Mouse (Mus musculus): ENCODE results near the gene Phb.

Gene Phb

DNA sequence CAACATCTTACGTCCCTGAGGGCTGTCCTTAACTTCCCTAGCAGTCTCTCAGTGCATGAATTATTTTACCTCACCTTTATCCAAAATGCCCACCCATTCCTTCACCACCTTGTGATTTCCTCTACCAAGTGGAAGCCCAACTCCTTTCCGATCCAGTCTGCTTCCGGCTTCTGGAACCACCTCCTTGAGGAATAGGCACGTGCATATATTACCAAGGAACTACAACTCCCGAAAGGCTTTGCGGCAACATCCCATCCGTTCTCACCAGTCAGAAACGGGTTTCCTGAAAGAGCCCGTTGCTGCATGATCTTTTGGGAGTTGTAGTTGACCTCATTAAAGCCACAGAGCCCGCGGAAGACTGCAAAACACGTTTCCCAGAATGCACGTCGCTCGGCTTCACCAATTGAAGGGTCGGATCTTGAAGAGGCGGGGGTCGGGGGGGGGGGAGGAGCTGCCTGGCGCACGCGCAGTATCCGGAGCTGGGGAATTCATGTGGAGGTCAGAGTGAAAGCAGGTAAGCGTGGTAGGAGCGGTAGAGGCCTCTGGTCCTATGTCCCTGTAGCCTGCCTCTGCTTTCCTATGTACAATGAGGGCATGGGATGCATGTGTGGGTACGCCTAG lies at the start of gene Phb:
Phb (plus strand) TSS at position 429 of the 621 bp plus-strand sequence.
- DNase-seq: peak; percentile 92 to 95

DNA sequence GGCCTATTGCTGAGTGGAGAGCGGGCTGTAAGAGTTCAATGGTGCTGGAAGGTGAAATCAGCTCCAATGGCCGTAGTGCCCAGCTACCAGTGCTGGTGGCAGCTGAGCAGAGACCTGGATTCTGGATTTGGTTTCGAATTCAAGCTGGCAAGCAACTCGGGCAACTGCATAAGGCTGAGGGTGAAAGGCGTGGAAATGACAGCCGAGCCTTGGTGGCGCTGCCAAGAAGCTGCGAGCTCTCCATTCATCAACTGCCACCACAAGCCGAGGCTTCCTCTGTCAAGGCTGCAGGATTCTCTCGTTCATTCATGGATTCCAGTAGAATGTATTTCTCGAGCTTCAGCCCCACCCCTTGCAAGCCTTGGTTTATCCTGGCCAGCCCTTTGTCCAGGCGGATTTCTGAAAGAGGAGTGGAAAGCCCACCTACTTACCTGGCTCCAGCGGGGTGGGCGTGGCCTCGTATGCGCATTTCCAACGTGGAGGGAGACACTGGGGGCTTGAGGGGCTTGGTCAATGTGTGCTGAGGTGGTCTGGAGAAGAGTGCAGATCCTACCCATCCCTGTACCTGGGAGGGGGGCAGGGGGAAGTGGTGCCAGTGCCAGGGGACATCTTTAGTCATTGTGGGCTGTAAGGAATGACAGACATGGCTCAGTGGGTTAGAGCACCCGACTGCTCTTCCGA lies 48.8 kb upstream of the Phb start:
- peak; percentile 67 to 70 for DNase-seq

DNA sequence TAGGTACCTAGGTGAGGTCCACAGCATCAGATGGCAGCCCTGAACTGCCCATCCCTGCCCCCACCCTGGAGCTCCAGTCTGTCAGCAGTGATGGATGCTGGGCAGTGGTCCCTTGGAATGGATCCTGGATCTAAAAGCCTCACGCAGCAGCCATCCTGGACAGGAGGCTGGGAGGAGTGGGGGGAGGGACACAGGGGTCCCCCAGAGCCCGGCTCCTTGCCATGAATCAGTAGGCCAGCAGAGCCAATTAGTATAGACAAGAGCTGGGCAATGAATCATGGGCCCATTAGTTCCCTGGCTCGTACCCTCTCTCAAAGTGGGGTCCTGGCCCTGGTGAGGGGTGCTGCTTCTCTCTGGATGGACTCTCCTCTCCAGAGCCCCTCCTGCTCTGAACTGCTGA lies 47.7 kb upstream of the Phb start:
- DNase-seq: peak; percentile 70 to 76

DNA sequence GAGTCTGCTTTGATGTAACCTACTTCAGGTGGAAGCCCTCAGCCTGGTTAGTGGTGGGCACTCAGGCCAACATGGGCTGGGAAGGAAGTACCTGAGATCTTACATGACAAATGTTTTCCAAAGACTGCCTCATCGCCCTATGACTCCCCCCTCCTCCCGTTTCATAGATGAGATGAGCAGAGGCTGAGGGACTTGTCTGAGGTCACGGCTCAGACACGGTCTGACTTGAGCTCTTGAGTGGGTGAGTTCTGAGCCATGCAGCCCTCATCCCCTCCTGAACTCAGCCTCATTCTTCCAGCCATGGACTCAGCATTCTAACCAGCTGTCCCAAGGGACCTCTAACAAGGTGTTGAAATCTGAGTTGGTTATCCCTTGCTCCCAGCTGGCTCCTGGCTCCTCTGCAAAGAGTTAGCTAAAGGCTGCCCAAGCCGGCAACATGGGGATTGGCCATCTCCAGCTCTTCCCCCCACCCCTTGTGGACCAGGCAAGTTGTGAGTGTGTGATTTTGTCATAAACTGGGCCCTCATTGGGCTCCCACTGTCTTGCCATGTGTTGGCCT lies 46.8 kb upstream of the Phb start:
- DNase-seq: peak in 1 of 2 experiments; percentile 24

DNA sequence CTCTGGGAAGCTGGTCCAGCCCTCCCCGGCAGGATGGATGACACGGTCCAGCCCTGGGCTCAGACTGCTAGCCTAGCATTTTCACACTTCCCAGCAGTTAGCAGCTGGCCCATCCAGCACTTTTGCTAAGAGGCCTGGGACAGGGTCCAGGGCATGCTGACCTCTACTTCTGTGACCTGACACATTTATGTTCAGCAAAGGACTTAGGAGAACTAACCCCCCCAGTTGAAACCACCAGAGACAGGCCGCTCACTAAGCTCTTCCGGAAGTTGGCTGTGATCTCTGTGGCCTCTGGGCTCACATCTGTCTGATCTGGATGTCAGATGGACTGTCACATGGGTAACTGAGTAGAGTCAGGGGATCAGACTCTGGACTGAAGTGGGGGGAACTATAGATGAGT lies 45.7 kb upstream of the Phb start:
- DNase-seq: no peak

DNA sequence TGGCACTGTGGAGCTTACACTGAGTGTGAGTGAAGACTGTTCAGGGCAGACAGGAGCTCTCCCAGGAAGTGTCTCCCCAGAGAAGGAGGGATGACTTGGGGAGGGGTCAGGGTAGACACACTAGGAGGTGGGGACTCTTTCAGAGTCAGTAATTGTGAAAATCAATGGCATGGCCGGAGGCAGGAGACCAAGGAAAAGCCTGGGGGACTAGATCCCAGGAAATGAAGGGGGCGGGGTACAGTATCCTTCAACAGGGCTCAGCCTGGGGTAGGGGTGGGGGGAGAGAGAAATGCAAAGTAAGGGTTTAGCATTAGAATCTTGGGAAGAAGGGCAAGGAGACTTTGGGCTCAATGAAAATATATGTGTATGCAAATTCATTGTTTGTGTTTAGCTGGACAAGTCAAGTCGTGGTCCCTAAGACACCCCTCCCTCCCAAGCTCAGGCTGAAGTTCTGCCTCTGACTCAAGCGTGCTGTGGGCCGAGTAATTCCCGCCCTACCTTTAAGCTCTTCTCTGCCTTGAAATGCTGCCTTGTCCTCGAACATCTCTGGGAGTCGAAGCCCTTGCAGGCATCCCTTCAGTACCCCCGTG lies 45.1 kb upstream of the Phb start:
- DNase-seq: no peak

DNA sequence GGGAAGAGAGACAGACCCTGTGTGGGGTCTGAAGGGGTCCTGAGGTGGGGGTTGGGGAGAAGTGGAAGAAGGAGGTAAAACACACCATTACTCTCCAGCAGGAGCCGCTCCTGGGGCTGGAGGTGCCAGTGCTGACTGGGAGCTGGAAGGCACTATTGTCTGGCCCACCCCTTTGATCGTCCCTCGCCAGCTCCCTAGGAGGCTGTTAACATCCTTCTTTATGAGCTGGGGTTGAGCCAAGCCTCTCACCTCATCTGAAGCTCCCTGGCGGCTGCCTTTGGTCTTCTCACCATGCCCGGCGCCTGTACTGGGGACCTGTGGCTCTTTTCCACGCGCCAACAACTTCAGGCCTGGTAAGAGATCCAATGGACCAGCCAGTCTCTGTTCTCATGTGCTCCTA lies 44.3 kb upstream of the Phb start:
- DNase-seq: no peak

DNA sequence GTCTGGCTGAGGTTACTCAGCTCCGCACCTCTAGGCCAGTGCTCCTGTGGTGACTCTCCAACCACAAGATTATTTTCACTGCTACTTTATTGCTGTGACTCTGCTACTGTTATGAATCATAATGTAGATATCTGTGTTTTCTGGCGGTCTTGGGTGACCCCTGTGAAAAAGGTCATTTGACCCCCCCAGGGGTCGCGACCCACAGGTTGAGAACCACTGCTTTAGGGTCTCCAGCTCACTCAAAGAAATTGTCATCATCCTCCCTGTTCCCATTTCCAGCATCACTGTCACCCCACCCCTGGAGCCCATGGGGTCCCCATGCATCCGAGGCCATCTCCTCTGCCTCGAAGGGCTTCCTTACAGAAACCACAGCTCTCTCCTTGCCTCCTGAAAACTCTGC lies 36.2 kb upstream of the Phb start:
- no peak for DNase-seq

DNA sequence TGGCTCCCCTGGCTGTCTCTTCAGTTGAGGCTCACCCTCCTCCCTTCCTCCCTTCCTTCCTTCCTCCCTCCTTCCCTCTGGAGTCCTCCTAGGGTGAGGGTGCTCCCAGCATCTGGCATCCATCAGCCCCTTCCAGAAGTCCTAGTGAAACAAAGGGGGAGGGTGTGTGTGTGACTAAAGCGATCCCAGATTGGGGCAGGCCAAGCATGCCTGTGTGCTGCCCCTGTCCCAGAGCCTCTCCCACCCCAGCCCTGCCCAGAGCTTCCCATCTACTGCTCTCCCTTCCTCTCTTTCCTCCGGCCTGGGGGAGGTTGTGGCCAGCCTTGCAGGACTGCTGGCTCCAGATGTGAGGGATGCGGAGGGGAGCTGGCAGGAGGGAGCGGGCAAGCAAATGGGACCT lies 35.5 kb upstream of the Phb start:
- no peak for DNase-seq

DNA sequence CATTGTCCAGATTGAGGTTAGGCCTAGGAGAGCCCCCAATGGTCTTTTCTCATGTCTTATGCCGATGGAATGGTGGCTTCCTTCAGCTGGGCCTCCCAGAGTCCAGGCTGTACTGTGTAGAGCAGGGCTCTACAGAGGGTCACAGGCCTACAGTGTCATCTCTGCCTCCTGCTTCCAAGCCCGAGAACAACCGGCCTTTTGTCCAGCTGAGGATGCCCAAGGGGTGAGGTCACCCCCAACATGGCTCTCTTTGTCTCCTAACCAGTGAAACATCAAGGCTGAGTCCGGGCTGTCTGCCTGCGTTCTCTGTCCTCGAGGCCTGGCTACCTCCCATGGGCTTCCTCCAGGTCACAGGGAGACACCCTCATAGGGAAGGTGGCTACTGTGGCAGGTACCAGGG lies 34.3 kb upstream of the Phb start:
- no peak for DNase-seq

DNA sequence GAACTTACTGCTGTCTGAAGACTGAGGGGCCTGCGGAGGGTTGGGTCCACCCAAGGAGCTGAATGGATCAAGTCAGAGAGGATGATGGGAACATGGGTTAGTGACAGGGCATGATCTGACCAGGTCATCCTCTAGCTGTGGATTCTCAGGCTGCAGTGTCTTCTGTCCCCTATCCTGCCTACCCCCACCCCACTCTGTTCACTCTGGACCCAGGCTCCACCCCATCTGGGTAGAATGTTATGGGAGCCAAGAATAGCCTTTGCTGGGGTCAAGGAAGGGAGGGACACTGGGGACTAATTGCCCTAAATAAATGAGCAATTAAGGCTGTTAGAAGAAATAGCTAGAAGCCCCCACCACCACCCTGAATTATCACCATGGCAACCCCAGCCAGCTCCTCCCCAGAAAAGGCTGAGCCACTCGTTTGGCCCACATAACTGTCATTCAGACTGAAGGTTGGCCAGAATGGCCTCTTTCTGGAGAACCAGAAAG lies 33.2 kb upstream of the Phb start:
- no peak for DNase-seq

DNA sequence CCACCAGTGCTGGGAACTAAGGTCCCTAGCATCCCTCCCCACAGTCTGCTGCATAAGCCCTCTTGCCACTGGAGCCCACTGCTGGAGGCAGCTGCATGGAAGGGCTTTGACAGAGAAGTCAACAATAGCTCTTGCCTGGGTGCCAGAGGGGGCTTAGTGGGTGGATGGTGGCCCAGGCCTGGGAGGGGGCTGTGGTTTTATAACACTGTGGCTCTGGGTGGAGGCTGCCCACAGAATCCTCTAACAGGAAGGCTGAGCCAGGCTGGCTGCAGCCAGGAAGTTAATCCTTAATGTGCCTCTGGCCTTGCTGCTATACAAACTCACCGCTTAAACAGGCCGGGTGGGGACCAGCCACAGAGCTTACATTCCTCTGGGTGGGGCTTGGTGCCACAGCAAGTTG lies 31.7 kb upstream of the Phb start:
- DNase-seq: no peak

DNA sequence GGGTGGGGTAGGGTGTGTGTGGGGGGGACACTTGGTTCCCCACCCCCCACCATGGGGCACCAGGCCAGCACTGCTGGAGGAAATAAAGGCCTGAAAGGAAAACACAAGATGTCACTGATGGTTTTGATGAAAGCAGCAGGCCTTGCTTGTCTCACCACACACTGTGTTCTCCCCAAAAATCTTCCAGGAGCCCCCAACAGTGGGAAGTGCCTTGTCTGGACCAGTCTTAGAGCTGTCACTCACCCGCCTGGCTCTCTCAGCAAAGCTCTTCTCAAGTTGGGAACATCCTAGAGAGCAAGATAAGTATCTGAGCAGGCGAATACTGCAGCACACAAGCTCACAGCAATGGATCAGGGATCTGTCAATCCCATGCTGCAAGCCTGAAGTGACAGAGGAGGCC lies 26.0 kb upstream of the Phb start:
- DNase-seq: no peak

DNA sequence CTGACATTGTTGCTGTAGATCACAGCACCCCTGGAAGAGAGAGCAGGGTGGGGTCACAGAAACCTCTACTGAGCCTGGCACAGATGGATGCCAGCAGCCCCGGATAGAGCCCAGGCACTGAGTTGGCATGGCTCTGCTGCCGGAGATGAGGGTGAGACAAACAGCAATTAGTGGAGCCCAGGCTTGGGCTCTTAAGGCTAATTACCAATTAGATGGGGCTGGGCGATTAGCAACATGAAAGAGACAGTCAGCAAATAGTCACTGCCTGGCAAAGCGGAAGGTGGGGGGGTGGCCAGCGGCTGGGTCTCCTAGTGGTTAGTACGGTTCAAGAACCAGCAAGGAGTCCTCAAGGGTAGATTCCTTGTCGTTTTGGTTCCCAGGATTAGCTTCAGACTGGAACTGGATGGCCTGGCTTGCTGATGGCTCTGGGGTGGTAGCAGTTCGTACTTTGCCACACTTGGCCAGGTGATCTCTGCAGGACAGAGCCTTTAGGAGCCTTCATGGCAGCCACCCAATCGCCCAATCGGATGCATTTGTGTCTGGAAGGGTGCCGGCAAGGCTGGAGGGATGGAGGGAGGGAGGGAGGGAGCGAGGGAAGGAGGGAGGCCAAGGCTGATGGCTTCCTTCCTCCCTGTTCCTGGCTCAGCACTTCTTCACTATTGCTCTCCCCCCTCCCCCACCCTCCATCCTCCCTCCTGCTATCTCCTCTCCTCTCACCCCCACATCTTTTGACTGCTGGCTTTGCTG lies 24.1 kb upstream of the Phb start:
- DNase-seq: peak; percentile 56 to 68

DNA sequence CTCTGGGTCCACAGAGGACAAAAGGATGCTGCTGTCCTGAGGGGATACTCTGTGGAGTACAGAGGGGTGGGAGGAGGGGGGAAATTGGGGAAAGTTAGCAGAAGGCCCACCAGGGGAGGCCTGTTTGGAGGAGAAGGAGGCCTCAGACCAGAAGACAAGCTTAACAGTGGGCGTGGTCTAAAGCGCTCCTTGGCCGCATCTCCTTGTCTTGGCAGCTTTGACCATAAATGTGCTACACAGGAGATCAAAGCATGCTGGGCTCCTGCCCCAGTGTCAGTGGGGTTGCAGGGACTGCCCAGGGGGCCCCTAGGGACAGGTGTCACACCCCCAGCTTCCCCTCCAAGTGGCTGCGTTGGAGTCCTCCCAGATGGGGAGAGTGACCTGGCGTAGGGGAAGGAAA lies 22.9 kb upstream of the Phb start:
- DNase-seq: peak in 1 of 2 experiments; percentile 12

DNA sequence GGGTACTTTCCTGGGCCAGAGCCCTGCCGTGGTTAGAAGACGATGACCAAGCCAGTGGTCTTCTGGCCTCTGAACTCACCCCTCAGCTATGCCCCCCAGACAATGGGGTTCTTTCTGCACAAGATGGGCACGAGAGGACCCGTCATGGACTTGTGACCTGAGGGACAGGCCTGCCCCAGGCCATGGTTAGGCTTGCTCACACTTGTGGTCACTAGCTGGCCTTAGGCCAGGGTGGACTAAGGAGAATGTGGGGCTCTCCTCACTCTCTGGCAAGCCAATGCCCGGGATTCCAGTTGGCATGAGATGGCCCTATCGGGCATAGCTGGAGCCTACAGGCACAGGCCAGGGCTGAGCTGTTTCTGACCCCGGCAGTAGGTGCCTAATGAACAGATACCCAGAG lies 22.4 kb upstream of the Phb start:
- peak in 1 of 2 experiments; percentile 34 for DNase-seq

DNA sequence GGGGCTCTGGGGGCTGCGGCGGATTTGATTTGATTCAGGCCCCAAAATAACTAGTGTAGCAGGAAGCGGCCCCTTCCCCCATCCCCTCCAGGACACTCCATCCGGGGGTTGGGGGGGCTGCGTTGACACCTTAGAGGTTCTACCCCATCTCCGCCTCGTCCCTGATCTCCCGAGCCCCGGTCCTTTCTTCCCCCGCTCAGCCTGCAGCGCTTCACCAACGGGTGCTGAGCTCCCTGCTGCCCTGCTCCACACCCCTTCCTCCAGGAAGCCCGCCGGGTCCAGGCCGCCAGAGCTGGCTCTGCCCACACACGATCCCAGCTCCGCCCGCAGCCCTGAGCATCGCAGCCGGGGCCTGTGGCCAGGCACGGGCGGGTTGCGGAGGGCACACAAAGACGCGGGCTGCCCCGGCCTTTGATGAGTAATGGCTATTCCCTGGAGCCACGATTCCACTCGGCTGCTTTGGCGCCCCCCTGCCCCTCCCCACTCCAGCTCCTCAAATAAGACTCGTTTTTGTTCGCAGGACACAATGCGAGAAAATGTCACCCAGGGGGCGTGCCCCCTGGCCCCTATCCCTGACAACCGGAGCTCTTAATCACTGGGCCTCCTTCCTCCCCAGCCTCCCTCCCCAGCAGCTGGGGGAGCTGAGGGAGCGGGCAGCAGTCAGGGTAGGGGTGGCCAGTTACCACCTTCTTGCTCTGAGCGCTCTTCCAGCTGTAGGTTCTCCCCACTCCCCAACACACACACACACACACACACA lies 21.2 kb upstream of the Phb start:
- DNase-seq: no peak

DNA sequence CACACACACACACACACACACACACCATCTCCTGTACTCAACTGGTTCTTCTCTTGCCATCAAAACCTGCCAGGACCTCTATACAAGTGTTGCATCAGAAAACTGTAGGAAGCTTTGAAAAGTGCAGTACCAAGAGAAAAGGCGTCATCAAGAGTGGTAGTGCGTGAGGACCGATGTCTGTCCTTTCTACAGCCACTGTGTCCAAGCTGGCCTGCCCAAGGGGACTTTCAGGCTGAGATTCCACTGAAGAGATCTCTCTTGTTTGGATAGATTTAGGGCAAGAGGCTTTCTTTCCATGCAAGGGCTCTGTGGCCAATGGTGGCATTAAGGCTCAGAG lies 20.6 kb upstream of the Phb start:
- no peak for DNase-seq

DNA sequence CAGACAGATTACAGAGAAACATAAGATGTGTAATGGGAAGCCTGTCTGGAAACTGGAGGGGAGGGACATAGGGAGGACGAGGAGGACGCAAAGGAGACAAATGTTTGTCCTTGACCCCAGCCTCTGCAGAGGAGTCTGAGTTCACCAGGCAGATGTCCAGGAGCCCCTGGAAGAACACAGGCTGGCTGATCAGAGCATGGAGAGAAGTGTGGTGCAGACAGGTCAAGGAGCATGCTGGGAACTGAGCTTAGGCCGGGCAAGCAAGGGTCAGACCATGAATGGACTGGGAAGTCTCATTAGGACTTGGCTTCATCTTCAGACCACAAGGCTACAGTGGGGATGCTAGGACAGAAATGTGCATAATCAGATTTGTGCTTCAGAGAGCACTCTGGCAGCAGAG lies 19.0 kb upstream of the Phb start:
- no peak for DNase-seq

DNA sequence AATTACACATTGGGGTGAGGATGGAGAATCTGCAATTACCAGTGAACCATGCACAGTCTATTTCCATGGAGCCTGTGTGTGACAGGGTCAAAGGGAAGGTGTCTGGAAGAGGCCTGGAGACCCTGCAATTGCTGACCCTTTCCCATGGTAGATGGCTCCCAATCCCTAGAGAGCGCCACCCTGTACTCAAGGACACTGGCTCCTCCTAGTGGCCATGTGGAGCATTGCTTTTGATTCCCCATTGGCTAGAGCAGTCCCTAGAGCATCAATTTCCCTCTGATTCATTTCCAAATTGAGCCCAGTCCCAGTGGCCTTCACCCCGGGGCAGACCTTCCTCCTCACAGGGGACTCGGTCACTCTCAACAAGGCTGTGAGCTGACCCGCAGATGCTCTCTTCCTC lies 17.9 kb upstream of the Phb start:
- peak; percentile 85 to 90 for DNase-seq

DNA sequence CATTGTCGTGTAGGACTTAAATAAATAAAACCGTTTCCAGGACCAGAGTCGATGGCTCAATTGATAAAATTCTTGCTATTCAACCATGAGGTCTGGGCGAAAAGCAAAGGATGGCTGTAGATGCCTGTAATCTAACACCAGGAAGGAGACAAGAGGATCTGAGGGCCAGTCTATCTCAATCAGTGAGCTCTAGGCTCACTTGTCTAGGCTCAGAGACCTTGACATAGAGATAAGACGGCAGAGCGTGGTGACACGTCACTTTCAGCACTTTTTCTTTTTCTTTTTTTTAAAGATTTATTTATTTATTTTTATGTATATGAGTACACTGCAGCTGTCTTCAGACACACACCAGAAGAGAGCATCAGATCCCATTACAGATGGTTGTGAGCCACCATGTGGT lies 17.2 kb upstream of the Phb start:
- no peak for DNase-seq

DNA sequence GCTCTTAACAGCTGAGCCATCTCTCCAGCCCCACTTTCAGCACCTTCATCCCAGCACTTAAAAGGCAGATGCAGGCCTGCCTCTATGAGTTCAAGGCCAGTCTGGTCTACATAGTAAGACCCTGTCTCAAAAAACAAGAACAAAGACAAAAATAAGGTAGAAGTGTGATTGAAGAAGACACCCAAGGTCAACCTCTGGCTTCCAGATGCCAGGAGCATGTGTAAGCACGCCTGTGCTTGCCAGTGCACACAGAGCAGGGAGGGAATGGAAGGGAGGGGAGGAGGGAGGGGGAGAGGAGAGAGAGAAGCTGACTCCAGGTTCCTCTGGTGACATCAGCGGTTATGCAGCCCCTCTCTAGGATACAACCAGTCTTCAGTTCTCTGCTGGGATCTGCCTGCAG lies 16.8 kb upstream of the Phb start:
- DNase-seq: no peak

DNA sequence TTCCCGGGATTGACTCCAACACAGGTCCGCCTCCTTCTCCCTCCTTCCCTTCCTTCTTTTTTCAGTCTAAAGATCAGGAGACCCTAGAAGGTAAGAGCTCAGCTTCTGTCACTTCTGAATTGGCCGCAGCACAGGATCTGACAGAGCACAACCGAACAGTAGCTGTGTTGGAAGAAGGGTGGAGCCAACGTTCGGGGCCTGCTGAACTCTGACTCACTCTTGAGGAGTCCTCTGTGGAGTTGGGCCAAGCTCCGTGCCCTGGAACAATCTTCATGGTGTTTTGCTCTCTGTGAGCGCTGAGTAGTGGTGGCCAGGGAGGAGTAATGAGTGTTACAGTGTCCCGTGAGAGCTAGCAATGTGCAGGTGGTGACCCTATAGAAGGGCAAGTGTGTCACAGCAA lies 15.8 kb upstream of the Phb start:
- DNase-seq: no peak

Data from cerebellum, postnatal 14 days (tissue).